Mouse (Mus musculus) MEL-GATA-1-ER (cell line): Measurements from ENCODE around the gene Dock2.

ENCODE experiments used
- DNase-seq: peaks from one replicate; pipeline ENCODE4 v3.0.0-alpha.2; 2012; ENCODE audit warnings: low read depth; ENCODE audit errors: extremely low read depth

Dock2 gene

GRCm38 (mm10) chr11:34528006-34528405, 255.7 kb downstream of the Dock2 start:
- DNase-seq = no peak

- DNase-seq = no peak
Observed at GRCm38 (mm10) chr11:34527238-34527637, 256.5 kb downstream of the Dock2 start.

GRCm38 (mm10) chr11:34525096-34525891, 258.4 kb downstream of the Dock2 start:
- DNase-seq = no peak

GRCm38 (mm10) chr11:34524586-34524985, 259.1 kb downstream of the Dock2 start:
- DNase-seq = no peak

- DNase-seq = no peak
Observed at GRCm38 (mm10) chr11:34518566-34518965, 265.1 kb downstream of the Dock2 start.

GRCm38 (mm10) chr11:34516971-34517370, 266.7 kb downstream of the Dock2 start:
- no peak for DNase-seq

GRCm38 (mm10) chr11:34515301-34515700, 268.4 kb downstream of the Dock2 start:
- DNase-seq = peak; percentile 63

- DNase-seq = no peak
Observed at GRCm38 (mm10) chr11:34506390-34506789, 277.3 kb downstream of the Dock2 start.

- no peak for DNase-seq
Observed at GRCm38 (mm10) chr11:34499663-34500062, 284.0 kb downstream of the Dock2 start.

GRCm38 (mm10) chr11:34494682-34495081, 289.0 kb downstream of the Dock2 start:
- no peak for DNase-seq

GRCm38 (mm10) chr11:34492986-34493385, 290.7 kb downstream of the Dock2 start:
- DNase-seq = no peak

GRCm38 (mm10) chr11:34492223-34492622, 291.5 kb downstream of the Dock2 start:
- peak; percentile 10 for DNase-seq

GRCm38 (mm10) chr11:34489548-34489947, 294.1 kb downstream of the Dock2 start:
- no peak for DNase-seq

GRCm38 (mm10) chr11:34479301-34479700, 304.4 kb downstream of the Dock2 start:
- no peak for DNase-seq

GRCm38 (mm10) chr11:34469792-34470191, 313.9 kb downstream of the Dock2 start:
- no peak for DNase-seq

- no peak for DNase-seq
Observed at GRCm38 (mm10) chr11:34468571-34468970, 315.1 kb downstream of the Dock2 start.

GRCm38 (mm10) chr11:34467056-34467455, 316.6 kb downstream of the Dock2 start:
- no peak for DNase-seq

- no peak for DNase-seq
Observed at GRCm38 (mm10) chr11:34449944-34450343, 333.7 kb downstream of the Dock2 start.

GRCm38 (mm10) chr11:34447891-34448290, 335.8 kb downstream of the Dock2 start:
- peak; percentile 21 for DNase-seq

- no peak for DNase-seq
Observed at GRCm38 (mm10) chr11:34438429-34438828, 345.3 kb downstream of the Dock2 start.

GRCm38 (mm10) chr11:34437446-34437845, 346.2 kb downstream of the Dock2 start:
- no peak for DNase-seq

GRCm38 (mm10) chr11:34431978-34432377, 351.7 kb downstream of the Dock2 start:
- no peak for DNase-seq

GRCm38 (mm10) chr11:34431371-34431770, 352.3 kb downstream of the Dock2 start:
- DNase-seq = no peak
